Mouse (Mus musculus) heart, adult 2 months (tissue): Measurements from ENCODE around the gene Pknox1.

Source experiments
- CTCF ChIP-seq: fragments of 200-600 bp; IDR thresholded peaks from 2 replicates; pipeline ENCODE4 v1.8.1; 2022; ENCODE audit warnings: antibody characterized with exemption, mild to moderate bottlenecking, moderate library complexity
- EP300 ChIP-seq: fragments of 200-500 bp; IDR thresholded peaks from 2 replicates; pipeline ENCODE4 v1.6.1; 2011; ENCODE audit warnings: low read depth, low read length, control low read depth; ENCODE audit not compliant: insufficient read depth
- POLR2A ChIP-seq: fragments of 200-500 bp; IDR thresholded peaks from 2 replicates; pipeline ENCODE4 v1.6.1; 2011; ENCODE audit warnings: mild to moderate bottlenecking, low read depth, low read length, control low read depth; ENCODE audit not compliant: insufficient read depth

GRCm38 (mm10) chr17:31635781-31636180 is 71.2 kb downstream of the Pknox1 start:
- no peak for TF ChIP-seq EP300
- TF ChIP-seq CTCF = no peak
- no peak for TF ChIP-seq POLR2A
